Mouse (Mus musculus): Measurements from ENCODE around the gene Pced1b. TPM values are rescaled to one million over a fixed set of nuclear protein-coding genes. Genes with fewer than 3 reads are reported as not detected.

Gene Pced1b
- total RNA-seq, 2 experiments from 2014 or later = 1.3 to 1.6 TPM

DNA sequence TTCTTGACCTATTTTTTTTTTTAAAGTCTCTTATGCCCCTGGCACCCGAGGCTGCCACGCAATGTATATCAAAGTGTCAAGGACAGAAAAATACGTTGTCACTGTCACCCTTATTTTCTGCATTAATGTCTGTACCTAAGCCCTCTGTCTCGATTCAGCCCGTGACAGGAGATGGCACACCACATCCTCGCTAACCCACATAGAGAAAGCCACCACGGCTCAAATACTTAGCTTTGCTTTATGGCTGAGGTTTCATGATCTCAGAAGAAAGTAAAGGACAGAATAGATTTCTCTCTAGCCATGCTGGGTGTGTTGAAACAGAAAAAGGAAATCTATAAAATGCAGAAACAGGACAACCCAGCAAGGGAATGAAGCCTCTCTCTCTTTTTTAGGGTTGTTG is 64.3 kb downstream of the Pced1b start:
- H3K27ac ChIP-seq = no peak overlapping the region
- no peak for TF ChIP-seq CTCF (IDR thresholded peaks at IDR 0.05)
- intact Hi-C loops (cut with DNase I) = no loop called here
- no peak for DNase-seq
- H3K4me3 ChIP-seq = no peak overlapping the region

DNA sequence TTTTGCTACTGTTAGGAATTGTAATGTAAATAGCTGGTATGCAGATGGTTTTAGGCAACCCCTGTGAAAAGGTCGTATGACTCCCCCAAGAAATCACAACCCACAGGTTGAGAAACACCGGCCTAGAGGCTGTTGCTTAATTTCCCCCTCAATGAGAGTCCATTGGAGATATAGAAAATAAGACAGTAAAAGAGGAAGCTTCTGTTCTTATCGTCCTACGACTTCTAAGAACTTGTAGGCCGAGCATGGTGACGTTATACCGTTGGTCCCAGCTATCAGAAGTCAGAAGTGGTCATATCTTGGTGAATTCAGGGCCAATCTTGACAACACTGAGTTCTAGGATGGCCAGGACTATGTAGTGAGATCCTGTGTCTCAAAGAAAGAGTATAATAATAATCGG is 65.0 kb downstream of the Pced1b start:
- intact Hi-C loops (cut with DNase I) = no loop called here
- Histone ChIP-seq H3K4me3 (no peak overlapping the region), H3K27ac (no peak overlapping the region)
- no peak for DNase-seq
- no peak for TF ChIP-seq CTCF (IDR thresholded peaks at IDR 0.05)

DNA sequence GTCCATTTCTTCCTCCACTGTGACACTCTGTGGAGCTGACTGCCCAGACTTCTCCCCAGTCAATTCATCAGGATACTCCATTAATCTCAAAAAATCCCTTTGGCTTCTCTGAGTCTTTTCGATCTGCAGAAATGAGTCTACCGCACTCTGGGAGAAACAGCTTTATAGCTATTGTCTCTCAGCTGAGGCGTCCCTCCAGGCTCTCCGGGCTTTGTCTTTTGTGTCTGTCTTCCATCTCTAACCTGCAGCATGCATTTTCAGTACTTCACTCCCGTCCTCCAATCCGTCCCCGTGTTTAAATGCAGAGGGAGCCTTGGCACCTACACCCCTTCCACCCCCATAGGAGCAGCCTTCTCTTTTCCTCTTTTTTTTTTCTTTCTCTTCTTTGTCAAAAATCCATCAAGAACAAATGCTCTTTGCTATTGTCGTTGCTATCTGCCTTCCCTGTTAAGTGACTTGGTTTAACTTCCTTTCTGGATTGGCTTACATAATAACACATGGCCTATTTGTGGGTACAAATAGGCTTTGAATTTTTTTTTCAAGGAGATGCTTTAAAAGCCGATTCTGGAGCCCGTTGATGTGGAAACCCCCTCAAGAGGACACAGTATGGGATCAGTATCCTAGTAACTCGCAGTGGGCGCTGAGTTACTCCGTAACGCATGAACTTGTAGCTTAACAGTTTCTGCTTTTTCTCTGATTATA is 68.0 kb downstream of the Pced1b start:
- no peak overlapping the region for H3K27ac ChIP-seq
- no peak for DNase-seq
- H3K4me3 ChIP-seq = no peak overlapping the region
- TF ChIP-seq CTCF (IDR thresholded peaks at IDR 0.05) = no peak
- intact Hi-C loops (cut with DNase I) = no loop called here

- Histone ChIP-seq H3K4me3 (no peak overlapping the region), H3K27ac (no peak overlapping the region)
- intact Hi-C loops (cut with DNase I) = no loop called here
- no peak for TF ChIP-seq CTCF (IDR thresholded peaks at IDR 0.05)
- DNase-seq = no peak
These were observed 68.5 kb downstream of the Pced1b start for GRCm38 (mm10) chr15:97315422-97315757.

GRCm38 (mm10) chr15:97318365-97319001 is 71.6 kb downstream of the Pced1b start:
- intact Hi-C loops (cut with DNase I) = no loop called here
- DNase-seq = no peak
- TF ChIP-seq CTCF (IDR thresholded peaks at IDR 0.05) = no peak
- no peak overlapping the region for H3K4me3 ChIP-seq
- H3K27ac ChIP-seq = no peak overlapping the region

DNA sequence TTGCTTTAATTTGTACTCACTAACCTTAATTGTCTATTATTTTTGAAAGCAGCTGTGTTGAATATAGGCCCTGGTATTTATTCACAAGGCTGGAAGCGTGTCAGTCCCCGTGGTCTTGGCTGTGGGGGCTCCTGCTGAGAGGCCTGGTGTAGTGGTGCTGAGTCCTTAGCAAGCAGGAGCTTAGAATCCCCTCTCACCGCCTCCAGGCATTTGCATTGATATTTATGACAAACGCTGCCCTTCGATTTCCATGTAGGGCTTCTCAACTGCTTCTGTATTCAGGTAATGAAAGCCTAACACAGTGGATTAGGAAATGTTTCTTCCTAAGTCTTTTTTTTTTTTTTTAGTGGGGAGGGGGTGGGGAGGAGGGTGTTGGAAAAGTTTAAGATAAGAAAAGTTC is 75.9 kb downstream of the Pced1b start:
- Histone ChIP-seq H3K4me3 (no peak overlapping the region), H3K27ac (no peak overlapping the region)
- intact Hi-C loops (cut with DNase I) = no loop called here
- no peak for TF ChIP-seq CTCF (IDR thresholded peaks at IDR 0.05)
- no peak for DNase-seq

DNA sequence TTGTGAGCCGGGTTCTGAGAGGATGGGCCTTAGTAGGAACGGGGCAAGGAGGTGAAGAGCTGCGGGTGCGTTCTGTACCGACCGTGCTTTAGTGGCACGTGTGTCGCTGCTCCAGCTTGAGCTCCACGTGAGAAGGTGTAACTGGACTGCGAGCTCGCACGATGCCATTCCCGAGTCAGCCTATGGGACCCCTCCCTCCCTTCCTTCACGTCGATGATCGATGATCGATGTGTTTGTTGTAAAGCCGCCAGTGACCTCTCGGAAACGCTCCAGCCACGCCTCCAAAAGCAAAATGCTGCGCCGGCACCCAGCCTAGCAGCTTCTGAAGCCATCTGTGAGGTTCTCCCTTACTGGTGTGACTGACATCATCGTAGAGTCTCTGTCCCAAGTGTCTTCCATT is 76.6 kb downstream of the Pced1b start:
- no peak for DNase-seq
- no peak for TF ChIP-seq CTCF (IDR thresholded peaks at IDR 0.05)
- H3K4me3 ChIP-seq = peak overlapping the region; percentile 35
- intact Hi-C loops (cut with DNase I) = no loop called here
- no peak overlapping the region for H3K27ac ChIP-seq

- TF ChIP-seq CTCF (IDR thresholded peaks at IDR 0.05) = no peak
- no peak for DNase-seq
- no peak overlapping the region for H3K27ac ChIP-seq
- H3K4me3 ChIP-seq = peak overlapping the region; percentile 35; the same call in 1 of the 2 replicates
- intact Hi-C loops (cut with DNase I) = no loop called here
These were observed 77.4 kb downstream of the Pced1b start for GRCm38 (mm10) chr15:97324311-97324710.

GRCm38 (mm10) chr15:97327500-97328081 is 80.7 kb downstream of the Pced1b start:
- Histone ChIP-seq H3K4me3 (no peak overlapping the region), H3K27ac (no peak overlapping the region)
- peak; percentile 64 for TF ChIP-seq CTCF (IDR thresholded peaks at IDR 0.05)
- DNase-seq = no peak
- intact Hi-C loops (cut with DNase I) = no loop called here

DNA sequence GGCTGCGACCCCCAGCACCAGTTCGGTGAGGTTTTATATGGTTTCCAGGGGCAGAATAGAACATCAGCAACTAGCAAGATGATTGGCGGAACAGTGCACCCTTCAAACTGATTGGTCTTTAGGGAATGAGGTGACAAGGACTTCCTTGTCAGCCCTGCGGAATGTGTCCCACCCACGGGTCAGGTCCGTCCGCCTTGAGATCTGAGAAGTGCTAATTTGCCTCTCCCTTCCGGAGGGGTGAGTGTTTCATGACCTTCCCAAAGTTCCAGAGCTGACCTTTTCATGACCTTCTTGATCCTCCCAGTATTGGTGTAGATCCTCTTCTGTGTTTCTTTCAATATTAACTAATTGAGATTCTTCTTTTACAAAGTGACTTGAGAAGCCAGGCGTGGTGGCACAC is 85.7 kb downstream of the Pced1b start:
- DNase-seq = no peak
- TF ChIP-seq CTCF (IDR thresholded peaks at IDR 0.05) = no peak
- intact Hi-C loops (cut with DNase I) = no loop called here

DNA sequence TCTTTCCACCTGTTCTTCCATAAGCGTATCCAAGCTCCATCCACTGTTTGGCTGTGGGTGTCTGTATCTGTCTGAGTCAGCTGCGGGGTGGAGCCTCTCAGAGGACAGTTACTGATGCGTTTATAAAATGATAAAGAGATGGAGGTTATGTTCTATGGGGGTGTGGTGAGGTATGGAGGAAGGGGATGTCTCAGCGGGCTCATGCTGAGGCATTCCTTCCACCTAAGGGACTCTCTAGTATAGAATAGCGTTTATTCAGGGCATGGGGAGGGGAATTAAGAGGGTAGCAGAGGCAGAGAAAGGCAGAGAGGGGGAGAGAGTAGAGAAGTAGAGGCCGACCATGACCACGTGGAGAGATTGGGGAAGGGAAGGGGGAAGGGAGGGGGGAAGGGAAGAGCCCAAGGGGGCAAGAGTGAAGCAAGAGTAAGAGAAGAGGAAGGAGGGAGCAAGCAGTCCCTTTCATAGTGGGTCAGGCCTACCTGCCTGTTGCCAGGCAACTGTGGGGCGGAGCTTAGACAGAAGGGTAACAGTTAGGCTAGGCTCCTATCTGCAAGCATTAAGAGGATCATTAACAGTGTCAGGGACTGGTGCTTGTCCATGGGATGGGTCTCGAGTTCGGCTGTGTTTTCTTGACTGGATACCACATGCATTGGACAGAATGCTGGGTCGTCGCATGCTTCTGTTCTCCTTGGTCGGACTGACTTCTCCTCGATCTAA is 90.9 kb downstream of the Pced1b start:
- no peak for DNase-seq
- no peak for TF ChIP-seq CTCF (IDR thresholded peaks at IDR 0.05)
- Histone ChIP-seq H3K4me3 (peak overlapping the region; percentile 26), H3K27ac (0 out of 2 replicates have a peak overlapping the region, but pooled peaks have one; percentile 24)
- intact Hi-C loops (cut with DNase I) = no loop called here

More for the DNA sequence above, 85.7 kb downstream of the Pced1b start:
- H3K4me3 ChIP-seq = no peak overlapping the region
- no peak overlapping the region for H3K27ac ChIP-seq

DNA sequence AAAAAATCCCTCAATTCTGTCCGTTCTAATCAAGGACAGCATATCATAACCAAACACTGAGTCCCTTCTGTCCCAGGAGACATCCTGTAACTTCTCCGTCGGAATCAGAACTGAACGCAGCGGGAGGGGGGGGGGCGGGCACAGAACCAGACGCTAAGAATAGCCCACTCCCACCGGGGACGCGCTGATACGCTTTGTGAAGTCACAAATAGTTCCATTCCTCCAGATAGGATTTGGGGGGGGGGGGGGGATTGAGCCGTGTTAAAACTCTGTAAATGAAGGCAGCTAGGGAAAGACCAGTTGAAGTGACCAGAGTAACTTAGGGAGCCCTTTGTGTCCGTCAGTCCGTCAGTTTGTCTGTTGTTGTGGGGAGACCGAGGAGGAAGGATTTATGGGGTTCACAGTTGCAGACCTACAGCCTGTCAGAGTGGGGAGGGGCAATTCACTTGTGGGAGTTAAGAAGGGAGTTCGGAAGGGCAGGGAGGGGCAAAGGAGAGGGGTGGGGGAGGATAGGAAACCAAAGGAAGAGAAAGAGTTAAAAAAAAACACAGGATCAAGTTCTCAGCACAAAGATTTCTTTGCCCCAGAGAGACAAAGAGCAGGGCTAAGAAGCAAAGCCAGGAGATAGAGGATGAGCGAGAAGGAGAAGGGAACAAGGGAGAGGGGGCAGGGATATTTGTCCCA is 91.6 kb downstream of the Pced1b start:
- peak overlapping the region; percentile 40 for H3K27ac ChIP-seq
- intact Hi-C loops (cut with DNase I) = no loop called here
- H3K4me3 ChIP-seq = peak overlapping the region; percentile 26

More for the DNA sequence above, 91.6 kb downstream of the Pced1b start:
- no peak for TF ChIP-seq CTCF (IDR thresholded peaks at IDR 0.05)
- DNase-seq = no peak

Measured in gastrocnemius, adult 2 months (tissue).